Mouse (Mus musculus) heart, adult 2 months (tissue): Measurements from ENCODE around the gene Pfpl. TPM values are rescaled to one million over a fixed set of nuclear protein-coding genes. Genes with fewer than 3 reads are reported as not detected.

ENCODE experiments used
- DNase-seq, 2 experiments: peaks; one replicate each; pipeline ENCODE4 v3.0.0; 2021
- H3K27ac ChIP-seq: fragments of 200-600 bp; 2 replicates; pipeline ENCODE4 v1.8.1; 2022
- H3K27me3 ChIP-seq: fragments of 200-500 bp; 2 replicates; pipeline ENCODE4 v1.6.1; 2012; ENCODE audit warnings: mild to moderate bottlenecking, low read length, inconsistent platforms, mixed read lengths; ENCODE audit not compliant: control insufficient read depth, insufficient read depth
- H3K36me3 ChIP-seq: fragments of 200-500 bp; 2 replicates; pipeline ENCODE4 v1.6.1; 2012; ENCODE audit warnings: low read length, inconsistent platforms; ENCODE audit not compliant: control insufficient read depth, insufficient read depth
- H3K4me1 ChIP-seq: fragments of 200-500 bp; 2 replicates; pipeline ENCODE4 v1.6.1; 2011; ENCODE audit warnings: low read length; ENCODE audit not compliant: control insufficient read depth, insufficient read depth
- H3K4me3 ChIP-seq: fragments of 200-600 bp; 2 replicates; pipeline ENCODE4 v1.8.1; 2022
- H3K79me2 ChIP-seq: fragments of 200-500 bp; replicated peaks from 2 replicates; pipeline ENCODE4 v1.6.1; 2012; ENCODE audit warnings: mild to moderate bottlenecking, inconsistent platforms, low read length, moderate library complexity, mixed read lengths; ENCODE audit not compliant: control insufficient read depth, insufficient read depth
- H3K9ac ChIP-seq: fragments of 200-500 bp; 2 replicates; pipeline ENCODE4 v1.6.1; 2012; ENCODE audit warnings: low read depth, mild to moderate bottlenecking, control low read depth, inconsistent platforms, low read length, mixed read lengths
- CTCF ChIP-seq: fragments of 200-600 bp; IDR thresholded peaks from 2 replicates; pipeline ENCODE4 v1.8.1; 2022; ENCODE audit warnings: antibody characterized with exemption, mild to moderate bottlenecking, moderate library complexity
- EP300 ChIP-seq: fragments of 200-500 bp; IDR thresholded peaks from 2 replicates; pipeline ENCODE4 v1.6.1; 2011; ENCODE audit warnings: low read depth, low read length, control low read depth; ENCODE audit not compliant: insufficient read depth
- POLR2A ChIP-seq: fragments of 200-500 bp; IDR thresholded peaks from 2 replicates; pipeline ENCODE4 v1.6.1; 2011; ENCODE audit warnings: mild to moderate bottlenecking, low read depth, low read length, control low read depth; ENCODE audit not compliant: insufficient read depth
- WGBS: fragments of 180-500 bp; shearing (Covaris S2); methylation state at CpG from one replicate; pipeline ENCODE4 v1.1.7; 2018; 5-methylcytosine and 5-hydroxymethylcytosine counted together
- intact Hi-C: fragments of 180-260 bp; cut with DNase I; formaldehyde crosslinking; loops from one replicate; pipeline ENCODE4 v1.15.1; 2025
- polyA plus RNA-seq: library from polyadenylated mRNA; depleted of rRNA; stranded (reverse); fragments of >200 nt; gene quantifications from 2 replicates; pipeline ENCODE4 v1.2.3, GENCODE M21; 2012
- total RNA-seq, 2 experiments: library from RNA; stranded (reverse); gene quantifications; 2 replicates each; pipeline ENCODE4 v1.2.3; 2021

Pfpl gene
- total and polyA plus RNA-seq, 3 experiments: not detected

DNA sequence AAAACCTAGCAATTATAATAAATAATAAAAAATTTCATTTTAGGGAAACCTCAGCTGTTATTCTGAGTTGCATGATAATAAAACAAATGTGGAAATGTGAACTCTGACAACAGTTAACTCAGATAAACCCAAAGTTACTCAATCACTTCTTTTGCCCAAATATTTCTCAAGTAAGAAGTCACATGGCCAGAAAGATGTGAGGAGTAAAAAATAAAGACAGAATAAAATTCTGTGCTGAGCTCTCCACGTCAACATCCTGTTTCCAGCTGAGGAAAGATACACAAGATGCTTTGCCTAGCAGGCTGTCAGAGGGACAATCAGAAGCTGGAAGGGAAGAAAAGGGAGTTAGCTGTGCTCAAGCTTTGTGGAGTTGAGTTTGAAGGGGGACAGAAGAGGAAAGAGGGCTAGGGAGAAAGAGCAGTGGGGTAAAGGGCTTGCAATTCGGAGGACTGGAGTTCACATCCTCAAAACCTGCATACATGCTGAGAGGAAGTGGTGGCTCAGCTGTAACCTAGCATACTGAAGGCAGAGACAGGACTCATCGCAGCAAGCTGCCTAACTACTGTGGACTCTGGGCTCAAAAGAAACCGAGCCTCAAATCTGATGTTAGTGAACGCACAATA is 12.5 kb downstream of the Pfpl start:
- Histone ChIP-seq H3K9ac (no peak overlapping the region), H3K36me3 (no peaks in the 10 kb centered on the region), H3K79me2 (no peaks in the 10 kb centered on the region), H3K4me1 (no peaks in the 10 kb centered on the region; the same call in 1 of the 2 replicates), H3K27ac (peak overlapping the region; percentile 67), H3K27me3 (no peaks in the 10 kb centered on the region), H3K4me3 (no peak overlapping the region)
- peak in 1 of 2 experiments; percentile 27 for DNase-seq
- TF ChIP-seq POLR2A: no peak
- TF ChIP-seq CTCF: no peak
- TF ChIP-seq EP300: no peak
- intact Hi-C loops: no loop called here
- WGBS: 52% methylated on average over 5 of the region's 5 CpGs

DNA sequence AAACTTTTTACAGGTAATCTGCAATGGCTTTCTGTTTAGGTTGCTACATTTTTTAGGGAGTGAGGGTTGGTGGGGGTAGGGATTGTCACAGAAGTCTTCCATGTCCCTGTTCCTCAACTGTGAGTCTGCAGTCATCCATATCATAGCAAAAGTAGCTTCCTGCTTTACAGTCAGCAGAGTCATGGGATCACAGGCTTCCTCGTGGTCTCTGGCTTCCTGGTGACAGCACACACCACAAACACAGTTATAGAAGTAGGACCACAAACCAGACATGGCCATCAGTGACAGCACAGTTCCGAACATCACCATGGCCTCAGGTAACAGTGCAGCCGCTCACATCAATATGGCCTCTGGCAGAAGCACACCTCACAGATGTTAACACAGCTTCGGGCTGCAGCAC is 14.9 kb downstream of the Pfpl start:
- TF ChIP-seq CTCF: no peak
- TF ChIP-seq EP300: no peak
- TF ChIP-seq POLR2A: no peak
- intact Hi-C loops: no loop called here
- Histone ChIP-seq H3K27ac (no peak overlapping the region), H3K4me1 (no peaks in the 10 kb centered on the region; the same call in 1 of the 2 replicates), H3K36me3 (no peaks in the 10 kb centered on the region), H3K27me3 (no peaks in the 10 kb centered on the region), H3K79me2 (no peaks in the 10 kb centered on the region), H3K4me3 (no peak overlapping the region), H3K9ac (no peak overlapping the region)
- WGBS: 58% methylated on average over 4 of the region's 4 CpGs
- peak in 1 of 2 experiments; percentile 38 for DNase-seq

DNA sequence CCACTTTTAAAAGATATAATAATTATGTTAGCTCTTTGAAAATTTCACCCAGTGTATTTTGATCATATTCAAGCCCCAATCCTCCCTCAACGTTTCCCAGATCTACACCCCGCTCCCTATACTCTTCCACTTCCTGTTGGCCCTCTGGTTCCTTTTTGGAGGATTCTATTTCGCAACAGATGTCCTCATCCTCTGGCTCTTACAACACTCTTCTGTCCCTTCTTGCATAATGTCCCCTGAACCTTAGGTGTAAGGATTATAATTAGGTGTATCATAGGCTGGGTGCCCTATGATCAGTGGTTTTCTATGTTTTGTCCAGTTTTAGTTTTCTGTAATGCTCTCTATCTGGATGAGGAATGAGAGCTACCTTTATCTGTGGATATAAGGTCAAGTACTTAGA is 17.3 kb downstream of the Pfpl start:
- TF ChIP-seq POLR2A: no peak
- TF ChIP-seq CTCF: no peak
- Histone ChIP-seq H3K9ac (no peak overlapping the region), H3K36me3 (no peaks in the 10 kb centered on the region), H3K4me3 (no peak overlapping the region), H3K27ac (no peak overlapping the region), H3K79me2 (no peaks in the 10 kb centered on the region), H3K4me1 (no peaks in the 10 kb centered on the region; the same call in 1 of the 2 replicates), H3K27me3 (no peaks in the 10 kb centered on the region)
- intact Hi-C loops: no loop called here
- 58% methylated on average over 3 of the region's 3 CpGs for WGBS
- DNase-seq: no peak

DNA sequence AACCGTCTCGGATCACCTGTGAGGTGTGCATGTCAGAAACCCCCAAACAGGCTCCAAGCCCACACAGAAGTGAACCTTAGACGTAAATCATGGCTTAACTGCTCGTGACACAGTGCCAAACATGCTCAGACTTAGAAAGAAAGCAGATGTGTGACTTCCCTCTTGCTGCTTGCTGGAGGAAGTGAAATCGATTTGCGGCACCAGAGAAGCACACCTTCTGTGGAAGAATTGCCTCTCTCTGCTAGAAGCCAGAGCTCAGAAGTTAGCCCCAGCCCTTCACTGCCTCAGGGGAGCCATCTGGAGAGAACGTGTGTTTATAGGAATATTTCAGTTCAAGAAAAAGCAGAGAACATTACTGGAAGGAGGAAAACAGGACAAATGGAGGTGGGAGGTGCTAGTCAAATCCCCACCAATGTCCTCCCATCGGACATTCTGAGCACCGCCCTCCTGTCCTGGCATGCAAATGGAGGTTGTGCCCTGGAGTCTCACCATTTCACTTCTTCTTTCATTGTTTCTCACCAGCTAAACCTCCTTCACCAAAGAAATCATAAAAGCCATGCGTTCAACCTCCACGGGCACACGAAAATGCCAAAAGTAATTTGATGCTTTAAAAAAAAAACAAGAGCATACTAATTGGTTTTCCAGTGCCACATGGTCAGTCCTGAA is 29.8 kb downstream of the Pfpl start:
- no peaks in the 10 kb centered on the region for H3K27me3 ChIP-seq
- WGBS: 65% methylated on average over 12 of the region's 12 CpGs
- H3K36me3 ChIP-seq: no peaks in the 10 kb centered on the region
- no peaks in the 10 kb centered on the region for H3K79me2 ChIP-seq
- no peak overlapping the region for H3K27ac ChIP-seq
- intact Hi-C loops: no loop called here
- H3K4me1 ChIP-seq: no peaks in the 10 kb centered on the region
- TF ChIP-seq EP300 (no peak), CTCF (no peak), POLR2A (no peak)
- H3K4me3 ChIP-seq: no peak overlapping the region
- H3K9ac ChIP-seq: no peak overlapping the region
- DNase-seq: no peak

DNA sequence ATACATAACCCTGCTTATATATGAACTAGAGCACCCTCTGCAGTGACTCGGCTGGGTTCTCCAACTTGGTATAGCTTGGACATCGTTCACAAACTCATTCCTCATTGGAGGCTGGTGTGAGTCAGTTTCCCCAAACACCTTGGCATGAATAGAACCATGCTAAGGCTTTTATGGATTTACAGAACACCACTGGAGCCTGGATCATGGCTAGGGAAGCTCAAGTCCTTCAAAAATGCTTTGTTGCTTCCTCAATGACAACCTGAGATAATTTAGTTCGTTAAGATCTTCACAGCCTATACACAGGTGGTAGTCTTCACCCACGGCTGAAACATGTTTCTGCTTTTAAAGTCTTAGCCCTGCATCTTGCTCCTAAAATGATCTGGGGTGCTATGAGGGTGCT is 31.8 kb downstream of the Pfpl start:
- Histone ChIP-seq H3K36me3 (no peaks in the 10 kb centered on the region), H3K4me1 (no peaks in the 10 kb centered on the region), H3K79me2 (no peaks in the 10 kb centered on the region), H3K9ac (no peak overlapping the region), H3K27me3 (no peaks in the 10 kb centered on the region), H3K27ac (no peak overlapping the region), H3K4me3 (no peak overlapping the region)
- 79% methylated on average over 4 of the region's 4 CpGs for WGBS
- intact Hi-C loops: no loop called here
- no peak for DNase-seq
- TF ChIP-seq CTCF (no peak), EP300 (no peak), POLR2A (no peak)
